Mouse (Mus musculus) forebrain, embryonic 14.5 days (tissue): ENCODE data around the gene Tmem40. TPM values are rescaled to one million over a fixed set of nuclear protein-coding genes. Genes with fewer than 3 reads are reported as not detected.

Source experiments
- ATAC-seq: fragments of 200-750 bp; cut with Nextera tagmentation; 2 replicates; pipeline ENCODE4 v1.8.0; 2017; ENCODE audit warnings: mild to moderate bottlenecking, moderate library complexity
- DNase-seq: peaks from one replicate; pipeline ENCODE4 v3.0.0-alpha.2; 2015; ENCODE audit warnings: low spot score
- H3K27ac ChIP-seq: fragments of 300-500 bp; sonication (generic); 2 replicates; pipeline ENCODE4 v1.5.1; 2014; ENCODE audit warnings: low read depth, mild to moderate bottlenecking, control low read depth, low read length, moderate library complexity
- H3K27me3 ChIP-seq: fragments of 300-500 bp; sonication (generic); replicated peaks from 2 replicates; pipeline ENCODE4 v1.6.1; 2014; ENCODE audit warnings: low read length, control low read depth, mixed read lengths; ENCODE audit not compliant: control insufficient read depth, insufficient read depth
- H3K36me3 ChIP-seq: fragments of 300-500 bp; sonication (generic); 2 replicates; pipeline ENCODE4 v1.6.1; 2014; ENCODE audit warnings: low read length, control low read depth; ENCODE audit not compliant: control insufficient read depth, insufficient read depth
- H3K4me1 ChIP-seq: fragments of 300-500 bp; sonication (generic); 2 replicates; pipeline ENCODE4 v1.6.1; 2014; ENCODE audit warnings: antibody characterized with exemption, low read length, control low read depth; ENCODE audit not compliant: control insufficient read depth, insufficient read depth
- H3K4me2 ChIP-seq: fragments of 300-500 bp; sonication (generic); 2 replicates; pipeline ENCODE4 v1.6.1; 2014; ENCODE audit warnings: mild to moderate bottlenecking, control low read depth, low read length
- H3K4me3 ChIP-seq: fragments of 300-500 bp; sonication (generic); 2 replicates; pipeline ENCODE4 v1.5.1; 2014; ENCODE audit warnings: low read depth, low read length, control low read depth
- H3K9ac ChIP-seq: fragments of 300-500 bp; sonication (generic); 2 replicates; pipeline ENCODE4 v1.6.1; 2014; ENCODE audit warnings: mild to moderate bottlenecking, low read length, control low read depth, moderate library complexity
- H3K9me3 ChIP-seq: fragments of 300-500 bp; sonication (generic); replicated peaks from 2 replicates; pipeline ENCODE4 v1.6.1; 2016; ENCODE audit warnings: low read length, control low read depth, mixed read lengths; ENCODE audit not compliant: control insufficient read depth
- WGBS: fragments of 180-500 bp; shearing (Covaris S2); extraction: QIAGEN DNeasy Blood & Tissue Kit; methylation state at CpG from one replicate; pipeline ENCODE4 v1.1.7; 2014; 5-methylcytosine and 5-hydroxymethylcytosine counted together
- polyA plus RNA-seq: library from polyadenylated mRNA; unstranded; fragments of >200 nt; fragmentation: Nextera tagmentation; extraction: Ambion mirVana; gene quantifications from 2 replicates; pipeline ENCODE4 v1.2.1, GENCODE M21; 2014

Gene Tmem40
- 0.56 and 0.90 TPM in 2 replicates for polyA plus RNA-seq

DNA sequence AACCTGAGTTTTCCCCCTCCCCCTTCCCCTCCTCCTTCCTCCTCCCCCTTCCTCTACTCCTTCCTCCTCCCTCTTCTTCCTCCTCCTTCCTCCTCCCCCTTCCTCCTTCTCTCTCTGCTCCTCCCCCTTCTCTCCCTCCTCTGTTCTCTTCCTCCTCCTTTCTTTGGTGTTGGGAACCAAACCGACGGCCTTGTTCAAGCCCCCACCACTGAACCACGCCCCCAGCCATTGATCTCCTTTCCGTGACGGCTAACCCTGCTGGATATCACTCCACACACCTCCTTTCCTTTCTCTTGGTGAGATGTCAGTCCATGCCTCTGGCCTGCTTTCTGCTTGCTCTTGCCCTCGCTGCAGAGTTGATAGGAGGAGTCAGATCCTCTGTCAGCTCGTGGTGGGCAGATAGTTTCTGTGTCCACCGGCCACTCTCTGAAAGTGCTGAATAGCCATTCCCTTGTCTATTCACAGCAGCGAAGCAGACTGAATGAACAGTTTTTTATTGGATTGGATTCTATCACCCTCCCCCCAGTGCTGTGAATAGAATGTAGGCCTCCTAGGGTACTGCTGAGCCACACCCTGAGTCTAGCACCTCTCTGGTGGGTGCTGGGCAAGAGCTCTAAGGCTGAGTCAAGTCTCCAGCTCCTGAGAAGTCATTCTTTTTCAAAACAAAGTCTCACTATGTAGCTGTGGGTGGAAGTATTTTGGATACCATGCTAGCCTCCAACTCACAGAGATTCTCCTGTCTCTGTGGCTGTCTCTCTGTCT lies at the start of gene Tmem40:
Tmem40 (minus strand) TSS at position 416 of the 762 bp plus-strand sequence.
- no peaks in the 10 kb centered on the region for H3K36me3 ChIP-seq
- H3K9me3 ChIP-seq: no peaks in the 10 kb centered on the region
- ATAC-seq: no peak
- WGBS: under 1% methylated on average over 9 of the region's 9 CpGs
- H3K9ac ChIP-seq: no peak within 1 kb of the TSS
- no peak for DNase-seq
- no peak within 1 kb of the TSS for H3K4me2 ChIP-seq
- no peak within 1 kb of the TSS for H3K4me3 ChIP-seq
- no peak within 1 kb of the TSS for H3K27ac ChIP-seq
- H3K4me1 ChIP-seq: 0 out of 2 replicates have a peak, but pooled peaks cover 4% of the 10 kb centered on the region
- H3K27me3 ChIP-seq: no peaks in the 10 kb centered on the region

DNA sequence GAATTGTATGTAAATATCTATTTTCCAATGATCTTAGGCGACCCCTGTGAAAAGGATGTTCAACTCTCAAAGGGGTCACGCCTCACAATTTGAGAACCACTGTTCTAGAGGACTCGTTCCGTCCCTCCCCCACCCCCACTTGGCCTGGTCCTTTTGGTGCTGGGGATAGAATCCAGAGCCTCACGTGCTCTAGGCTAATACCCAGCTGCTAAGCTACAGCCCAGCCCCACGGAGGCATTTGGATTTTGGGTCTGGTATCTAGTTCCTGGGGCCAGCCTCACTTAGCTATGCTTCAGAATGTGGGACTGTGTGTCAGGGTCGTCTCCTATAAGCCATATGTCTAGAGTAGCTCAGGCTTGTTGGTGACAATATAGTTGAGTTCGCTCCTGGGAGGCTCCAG lies 49.4 kb upstream of the Tmem40 start:
- Histone ChIP-seq H3K9ac (no peak overlapping the region), H3K4me2 (no peak overlapping the region), H3K36me3 (peaks cover 10% of the 10 kb centered on the region), H3K27ac (no peak overlapping the region), H3K9me3 (no peaks in the 10 kb centered on the region), H3K4me1 (peaks cover 10% of the 10 kb centered on the region), H3K27me3 (no peaks in the 10 kb centered on the region), H3K4me3 (no peak overlapping the region)
- DNase-seq (no peak), ATAC-seq (no peak)
- 69% methylated on average over 8 of the region's 8 CpGs for WGBS

DNA sequence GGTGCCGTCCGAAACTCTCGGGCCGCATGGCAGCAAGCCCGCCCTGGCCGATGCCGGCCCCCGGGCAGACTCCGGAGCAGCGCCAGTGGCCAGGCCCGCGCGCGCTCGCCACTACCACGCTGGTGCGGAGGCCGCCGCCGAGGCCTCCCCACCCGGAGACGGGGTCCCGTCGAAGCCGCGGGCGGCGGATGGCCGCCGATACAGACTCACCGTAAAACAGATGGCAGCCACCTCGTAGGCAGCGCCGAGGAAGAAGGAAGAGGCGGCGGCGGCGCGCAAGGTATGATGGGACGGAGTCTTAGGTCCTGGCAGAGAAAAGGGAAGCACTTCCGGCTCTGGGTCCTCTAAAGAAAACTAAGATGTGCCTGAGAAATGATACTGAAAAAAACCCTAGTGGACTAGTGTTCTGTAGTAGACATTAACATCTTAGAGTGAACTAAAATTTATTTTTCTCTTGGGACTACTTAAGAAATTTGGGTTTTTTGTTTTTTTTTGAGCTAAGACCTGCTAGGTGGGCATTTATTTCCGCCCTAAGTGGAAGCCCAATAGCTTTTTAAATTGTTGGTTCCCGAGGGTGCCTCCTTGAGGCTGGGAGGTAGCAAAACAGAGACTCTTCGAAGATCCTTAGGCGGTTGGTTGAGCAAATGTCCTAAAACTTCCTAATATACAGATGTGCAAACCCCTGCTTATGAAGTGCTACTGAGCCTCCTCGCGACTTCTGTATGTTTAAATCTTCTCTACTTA lies 46.5 kb upstream of the Tmem40 start, which contains the start of gene Rpl32:
Rpl32 (minus strand) TSS at position 260 of the 744 bp plus-strand sequence.
- DNase-seq: peak; percentile 95
- Histone ChIP-seq H3K9ac (peak within 1 kb of the TSS; percentile 99), H3K27me3 (no peaks in the 10 kb centered on the region), H3K36me3 (peaks cover 39% of the 10 kb centered on the region), H3K9me3 (no peaks in the 10 kb centered on the region), H3K4me3 (peak within 1 kb of the TSS; percentile 93), H3K4me2 (peak within 1 kb of the TSS; percentile 84), H3K27ac (peak within 1 kb of the TSS; percentile 97), H3K4me1 (peaks cover 12% of the 10 kb centered on the region)
- WGBS: 1% methylated on average over 47 of the region's 47 CpGs
- ATAC-seq: peak; percentile 91

DNA sequence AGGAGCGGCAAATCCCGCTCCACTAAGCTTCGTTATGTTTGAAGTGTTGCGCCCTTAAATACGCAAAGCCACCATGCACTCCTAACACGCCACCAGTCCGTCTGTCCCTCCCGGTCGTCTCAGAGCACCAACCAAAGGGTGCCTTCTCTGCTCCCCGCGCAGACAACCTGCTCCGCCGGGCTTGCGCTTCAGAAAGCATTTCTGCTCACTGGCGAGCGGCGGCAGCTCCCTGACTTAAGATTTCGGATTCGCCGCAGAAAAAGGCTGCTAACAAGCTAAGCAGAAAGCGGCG lies 45.9 kb upstream of the Tmem40 start:
- H3K4me1 ChIP-seq: peaks cover 12% of the 10 kb centered on the region
- H3K27me3 ChIP-seq: no peaks in the 10 kb centered on the region
- H3K27ac ChIP-seq: peak overlapping the region; percentile 97
- H3K9ac ChIP-seq: peak overlapping the region; percentile 99
- no peaks in the 10 kb centered on the region for H3K9me3 ChIP-seq
- under 1% methylated on average over 22 of the region's 22 CpGs for WGBS
- H3K4me2 ChIP-seq: peak overlapping the region; percentile 84
- ATAC-seq (peak; percentile 24), DNase-seq (no peak)
- H3K36me3 ChIP-seq: peaks cover 42% of the 10 kb centered on the region
- H3K4me3 ChIP-seq: peak overlapping the region; percentile 93

DNA sequence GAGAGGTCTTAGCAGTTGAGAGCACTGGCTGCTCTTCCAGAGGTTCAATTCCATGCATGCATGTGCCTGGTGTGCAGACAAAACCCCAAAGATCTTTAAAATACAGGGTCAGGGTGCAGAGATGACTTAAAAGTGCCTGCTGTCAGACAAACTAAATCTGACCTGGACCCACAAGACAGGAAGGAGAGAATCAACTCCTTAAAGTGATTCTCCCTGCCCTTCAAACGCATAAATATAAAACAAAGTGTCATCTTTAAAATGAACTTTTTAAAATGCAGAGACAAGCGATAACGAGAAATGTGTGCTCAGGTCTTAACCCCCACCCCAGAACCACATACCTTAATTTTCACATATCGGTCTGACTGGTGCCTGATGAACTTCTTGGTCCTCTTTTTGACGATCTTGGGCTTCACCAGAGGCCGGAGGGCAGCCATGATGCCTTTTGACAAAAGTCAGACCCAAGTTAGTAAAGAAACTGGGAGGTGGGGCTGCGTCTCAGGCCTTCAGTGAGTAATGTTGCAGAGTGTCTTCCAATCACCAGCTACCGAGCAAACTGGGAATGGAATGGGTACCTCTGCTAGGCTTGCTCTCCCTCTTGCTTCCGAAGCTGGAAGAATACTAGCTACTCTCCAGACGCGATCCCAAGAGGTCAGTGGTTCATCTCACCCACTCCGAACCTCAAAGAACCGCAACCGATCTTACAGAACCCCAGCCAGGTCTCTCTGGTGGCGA lies 45.4 kb upstream of the Tmem40 start:
- no peak for DNase-seq
- no peak for ATAC-seq

DNA sequence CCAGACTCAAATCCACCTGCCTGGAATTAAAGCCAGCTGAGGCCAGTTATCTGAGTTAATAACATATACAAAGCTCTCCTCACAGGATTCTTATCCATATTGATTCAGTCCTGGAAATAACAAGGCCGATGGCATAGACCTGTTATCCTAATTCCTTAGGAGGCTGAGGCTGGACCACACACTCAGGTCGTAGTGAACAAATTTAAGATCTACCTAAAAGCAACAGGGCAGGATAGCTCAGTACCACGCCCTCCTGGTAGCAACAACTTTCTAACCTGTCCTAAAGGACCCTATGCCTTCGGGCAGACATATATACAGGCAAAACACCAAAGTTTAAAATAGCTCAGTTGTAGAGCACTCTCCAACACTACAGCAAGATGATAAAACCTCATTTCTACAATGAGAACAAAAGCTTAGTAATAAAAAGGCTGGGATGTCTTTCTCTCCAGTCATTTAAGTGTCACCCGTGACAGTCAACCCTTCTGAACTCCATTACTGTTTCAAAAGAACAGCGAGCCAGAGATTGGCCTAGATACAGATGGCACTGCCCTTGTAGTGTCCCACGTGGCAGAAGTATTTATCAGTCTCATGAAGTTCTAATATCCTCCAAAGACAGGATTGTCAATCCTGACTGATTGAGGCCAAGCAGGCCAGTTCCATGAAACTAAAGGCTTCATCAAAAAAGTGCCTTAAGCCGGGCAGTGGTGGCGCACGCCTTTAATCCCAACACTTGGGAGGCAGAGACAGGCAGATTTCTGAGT lies 42.4 kb upstream of the Tmem40 start:
- Histone ChIP-seq H3K4me1 (peaks cover 12% of the 10 kb centered on the region), H3K9ac (no peak overlapping the region), H3K27me3 (no peaks in the 10 kb centered on the region), H3K4me3 (no peak overlapping the region), H3K36me3 (peaks cover 72% of the 10 kb centered on the region), H3K4me2 (no peak overlapping the region), H3K9me3 (no peaks in the 10 kb centered on the region), H3K27ac (no peak overlapping the region)
- 71% methylated on average over 10 of the region's 10 CpGs for WGBS
- ATAC-seq: no peak
- no peak for DNase-seq

More for the DNA sequence above, 45.4 kb upstream of the Tmem40 start:
- H3K27ac ChIP-seq: peak overlapping the region; percentile 97
- peak overlapping the region; percentile 84 for H3K4me2 ChIP-seq
- WGBS: 3% methylated on average over 15 of the region's 15 CpGs
- peaks cover 12% of the 10 kb centered on the region for H3K4me1 ChIP-seq
- peaks cover 47% of the 10 kb centered on the region for H3K36me3 ChIP-seq
- H3K27me3 ChIP-seq: no peaks in the 10 kb centered on the region
- H3K9ac ChIP-seq: peak overlapping the region; percentile 99
- no peaks in the 10 kb centered on the region for H3K9me3 ChIP-seq
- H3K4me3 ChIP-seq: peak overlapping the region; percentile 93

DNA sequence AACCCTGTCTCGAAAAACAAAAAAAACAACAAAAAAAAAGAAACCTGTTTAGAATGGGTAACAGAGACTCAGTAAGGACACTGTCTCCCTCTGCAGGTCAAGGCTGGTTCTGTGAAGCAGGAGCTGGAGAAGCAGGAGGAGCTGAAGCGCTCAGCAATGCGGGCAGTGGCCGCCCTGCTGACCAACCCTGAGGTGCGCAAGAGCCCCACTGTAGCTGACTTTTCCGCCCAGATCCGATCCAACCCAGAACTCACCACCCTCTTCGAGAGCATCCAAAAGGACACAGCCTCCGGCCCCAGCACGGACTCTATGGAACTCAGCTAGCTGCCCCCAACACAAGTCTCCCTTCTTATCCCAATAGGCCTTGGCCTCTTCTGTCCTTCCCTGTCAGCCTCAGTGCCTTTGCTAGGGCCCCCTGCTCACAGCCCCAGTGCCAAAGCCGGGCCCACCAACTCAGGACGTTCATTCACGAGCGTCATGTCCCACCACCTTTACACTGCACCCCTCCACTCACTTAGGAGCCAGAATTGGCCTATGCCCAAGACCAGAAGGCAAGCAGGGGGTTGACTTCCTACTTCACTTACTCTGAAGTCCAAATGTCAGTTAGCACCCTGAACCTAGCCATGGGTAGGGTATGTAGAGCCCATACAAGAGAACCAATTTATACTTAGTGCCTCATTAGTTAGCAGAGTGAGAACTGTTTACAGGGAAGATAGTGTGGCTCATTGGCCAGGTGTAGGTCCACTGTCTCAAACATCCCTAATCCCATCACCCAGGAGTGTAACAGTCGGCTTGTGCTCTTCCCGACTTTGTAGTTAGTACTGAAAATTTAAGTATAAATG lies 41.6 kb upstream of the Tmem40 start:
- peaks cover 12% of the 10 kb centered on the region for H3K4me1 ChIP-seq
- H3K4me2 ChIP-seq: no peak overlapping the region
- DNase-seq: peak; percentile 77
- no peak overlapping the region for H3K9ac ChIP-seq
- WGBS: 49% methylated on average over 16 of the region's 16 CpGs
- H3K36me3 ChIP-seq: peaks cover 81% of the 10 kb centered on the region
- no peak overlapping the region for H3K27ac ChIP-seq
- no peaks in the 10 kb centered on the region for H3K9me3 ChIP-seq
- peak; percentile 31; the same call in 1 of the 2 replicates for ATAC-seq
- H3K27me3 ChIP-seq: no peaks in the 10 kb centered on the region
- no peak overlapping the region for H3K4me3 ChIP-seq

DNA sequence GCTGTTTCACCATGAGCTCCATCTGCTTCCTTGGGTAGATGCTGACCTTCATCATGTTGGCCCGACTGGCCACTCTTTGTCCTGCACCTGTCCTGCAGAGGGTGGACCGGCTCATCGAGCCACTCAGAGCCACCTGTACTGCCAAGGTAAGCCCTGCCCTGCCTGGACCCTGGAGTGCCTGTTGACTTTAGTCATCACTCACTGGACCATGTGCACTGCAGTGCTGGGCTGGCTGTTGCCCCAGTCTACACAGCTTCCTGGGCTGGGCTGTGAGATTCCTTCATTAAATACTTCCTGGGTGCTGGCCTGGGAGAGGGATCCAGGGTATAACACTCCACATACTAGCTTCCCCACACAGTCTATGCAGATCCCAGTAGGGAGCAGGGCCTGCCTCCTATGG lies 39.6 kb upstream of the Tmem40 start:
- 95% methylated on average over 3 of the region's 3 CpGs for WGBS
- Histone ChIP-seq H3K4me3 (no peak overlapping the region), H3K27me3 (no peaks in the 10 kb centered on the region), H3K9me3 (no peaks in the 10 kb centered on the region), H3K27ac (no peak overlapping the region), H3K9ac (no peak overlapping the region), H3K4me2 (no peak overlapping the region), H3K36me3 (peaks cover 93% of the 10 kb centered on the region), H3K4me1 (peaks cover 5% of the 10 kb centered on the region)
- ATAC-seq (no peak), DNase-seq (no peak)
